Mouse (Mus musculus) cerebellum, adult 8-10 months (tissue): Measurements from ENCODE around the gene Zfp365.

Experiments
- DNase-seq: peaks from one replicate; pipeline ENCODE4 v3.0.0; 2022

Gene Zfp365

GRCm38 (mm10) chr10:67912337-67912776 is at the start of gene Zfp365:
Gene Zfp365, minus strand, starts transcription at chr10:67912662.
- DNase-seq, result peak; percentile 64

GRCm38 (mm10) chr10:67959982-67960381 is 47.5 kb upstream of the Zfp365 start:
- no peak for DNase-seq

GRCm38 (mm10) chr10:67955982-67956381 is 43.5 kb upstream of the Zfp365 start:
- no peak for DNase-seq

DNA sequence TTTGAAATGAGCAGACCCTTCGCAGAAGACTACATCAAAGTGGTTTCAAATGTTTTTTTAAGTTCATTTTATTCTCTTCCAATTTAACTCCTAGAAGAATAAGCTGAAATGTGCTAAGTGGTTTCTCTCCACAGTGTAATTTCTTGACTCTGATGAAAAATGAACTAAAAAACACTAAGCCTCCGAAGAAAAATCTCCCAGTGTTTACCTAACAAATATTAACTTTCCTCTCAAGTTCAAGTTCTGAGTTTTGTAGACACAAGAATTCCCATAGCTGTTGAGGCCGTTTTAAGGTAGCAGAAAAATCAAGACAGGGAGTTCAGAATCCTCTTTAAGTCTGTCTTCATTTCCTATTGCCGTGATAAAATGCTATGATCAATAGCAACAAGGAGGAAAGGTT is 39.2 kb upstream of the Zfp365 start:
- no peak for DNase-seq

- no peak for DNase-seq
Observed at GRCm38 (mm10) chr10:67950059-67950748, 37.7 kb upstream of the Zfp365 start.

- no peak for DNase-seq
Observed at GRCm38 (mm10) chr10:67943513-67943912, 31.1 kb upstream of the Zfp365 start.

GRCm38 (mm10) chr10:67939546-67939945 is 27.1 kb upstream of the Zfp365 start:
- no peak for DNase-seq

DNA sequence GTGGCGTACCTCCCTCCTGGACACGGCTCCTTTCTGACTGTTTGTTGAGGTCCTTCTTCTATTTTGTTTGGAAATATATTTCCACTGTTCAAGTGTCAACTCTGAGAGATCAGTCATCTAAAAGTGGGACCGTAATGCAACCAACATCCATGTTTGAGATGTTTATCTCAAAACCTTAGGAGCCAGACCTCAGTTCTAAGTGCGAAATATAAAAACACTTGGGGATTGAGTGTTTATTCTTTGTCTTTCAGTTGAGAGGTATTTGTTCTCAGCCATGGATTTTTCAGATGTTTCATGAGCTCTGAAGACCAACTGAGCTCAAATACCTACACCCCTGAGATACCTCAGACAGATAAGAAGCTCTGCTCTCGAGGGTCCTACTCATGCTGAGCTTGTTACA is 25.3 kb upstream of the Zfp365 start:
- DNase-seq, result no peak

DNA sequence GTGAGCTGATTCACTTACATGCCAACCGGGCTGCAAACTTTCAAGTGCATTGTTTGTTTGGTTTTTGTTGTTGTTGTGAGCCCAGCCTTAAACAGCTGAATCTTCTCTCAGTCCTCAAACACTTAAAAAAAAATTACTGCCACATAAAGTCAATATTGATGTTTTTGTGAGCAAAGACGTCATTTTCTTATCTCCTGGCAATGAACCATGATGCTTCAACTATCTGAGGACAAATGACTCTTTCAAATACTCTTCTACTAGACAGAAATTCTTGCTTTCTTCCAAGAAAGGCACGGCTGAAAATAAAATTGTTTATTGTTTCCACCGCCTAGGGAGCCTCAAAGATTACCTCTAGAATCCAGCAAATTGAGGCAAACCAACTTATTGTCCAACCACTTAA is 24.5 kb upstream of the Zfp365 start:
- no peak for DNase-seq

DNA sequence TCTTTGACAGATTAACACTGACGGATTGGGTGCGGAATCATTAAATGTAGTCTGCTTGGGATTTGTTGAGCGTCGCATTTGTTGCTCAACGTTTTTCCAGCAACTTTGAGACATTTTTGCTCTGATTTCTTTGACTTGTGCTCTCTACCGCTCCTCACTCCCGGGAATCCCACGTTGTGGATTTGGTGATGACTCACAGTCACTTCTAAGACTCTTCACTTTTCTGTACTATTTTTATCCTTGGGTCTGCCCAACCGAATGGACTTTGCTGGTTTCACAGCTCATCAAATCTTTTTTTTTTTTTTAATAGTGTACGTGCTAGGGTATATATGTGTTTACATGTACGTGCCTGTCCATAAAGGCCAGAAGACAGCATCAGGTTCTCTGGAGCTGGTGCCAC is 20.3 kb upstream of the Zfp365 start:
- no peak for DNase-seq

DNA sequence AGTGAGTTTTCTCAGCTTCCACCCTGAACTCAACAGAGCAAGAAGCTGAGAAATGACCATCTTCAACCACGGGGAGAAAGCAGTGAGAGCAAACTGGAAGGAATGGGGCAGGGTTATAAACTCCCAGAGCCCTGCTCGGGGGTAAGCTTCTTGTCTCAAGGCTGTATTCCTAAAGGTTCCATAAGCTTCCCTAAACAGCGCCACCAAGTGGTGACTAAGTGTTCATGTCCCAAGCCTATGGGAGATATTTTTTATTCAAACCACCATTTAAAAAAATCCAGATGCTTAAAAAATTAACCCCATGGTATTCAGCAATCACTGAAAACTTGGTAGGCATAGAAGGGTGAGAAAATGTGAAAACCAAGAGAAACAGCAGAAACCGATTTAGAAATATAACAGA is 18.9 kb upstream of the Zfp365 start:
- no peak for DNase-seq

GRCm38 (mm10) chr10:67928584-67928983 is 16.1 kb upstream of the Zfp365 start:
- no peak for DNase-seq

DNA sequence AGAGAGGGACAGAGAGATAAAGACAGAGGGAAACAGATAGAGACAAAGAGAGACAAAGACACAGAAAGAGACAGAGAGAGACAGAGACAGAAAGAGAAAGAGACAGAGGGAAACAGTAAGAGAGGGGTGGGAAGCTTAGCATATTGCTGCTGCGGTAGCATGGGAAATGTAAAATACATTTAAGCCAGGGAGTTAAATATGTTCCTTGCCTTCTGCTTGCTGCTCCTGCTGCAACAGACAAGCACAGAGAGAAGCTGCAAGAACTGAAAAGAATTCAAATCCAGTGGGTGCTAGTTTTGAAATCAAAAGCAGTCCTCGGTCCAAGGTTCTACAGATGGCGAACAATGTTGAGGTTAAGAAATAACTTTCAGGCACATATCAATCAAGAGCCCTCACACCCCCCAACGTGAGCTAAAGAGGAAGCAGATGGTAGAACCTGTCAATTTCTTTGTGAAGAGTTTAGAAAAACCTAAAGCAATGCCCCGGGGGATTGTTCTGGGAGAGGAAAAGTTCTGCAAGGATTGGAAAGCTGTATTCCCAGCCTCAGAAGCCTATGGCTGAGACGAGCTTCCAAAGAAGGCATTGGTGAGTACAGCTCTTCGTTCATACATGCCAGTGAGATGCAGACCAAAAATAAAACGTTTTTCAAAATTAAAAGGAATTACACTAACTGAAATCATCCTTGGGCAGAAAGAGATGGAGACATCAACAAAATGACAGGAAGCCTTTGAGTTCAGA is 15.4 kb upstream of the Zfp365 start:
- no peak for DNase-seq

GRCm38 (mm10) chr10:67924030-67924429 is 11.6 kb upstream of the Zfp365 start:
- no peak for DNase-seq

DNA sequence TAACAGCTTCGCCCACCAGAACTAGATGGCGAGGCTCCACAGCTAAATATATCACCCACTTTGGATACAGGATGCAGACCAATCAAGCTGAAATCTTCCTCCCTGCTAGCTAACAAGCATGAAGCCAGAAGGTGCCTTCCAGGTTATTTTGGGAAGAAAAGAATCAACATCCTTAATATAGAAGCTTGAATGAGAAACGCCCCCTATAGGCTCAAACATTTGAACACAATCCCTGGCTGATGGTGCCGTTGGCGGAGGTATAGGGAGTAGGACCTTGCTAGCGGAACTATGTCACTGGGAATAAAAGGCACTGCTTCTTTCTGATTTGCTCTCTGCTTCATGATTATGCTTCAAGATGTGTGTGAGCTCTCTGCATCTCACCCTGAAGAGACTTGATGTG is 9.3 kb upstream of the Zfp365 start:
- DNase-seq, result no peak

GRCm38 (mm10) chr10:67919706-67920105 is 7.2 kb upstream of the Zfp365 start:
- DNase-seq, result no peak

- no peak for DNase-seq
Observed at GRCm38 (mm10) chr10:67918194-67918899, 5.9 kb upstream of the Zfp365 start.

DNA sequence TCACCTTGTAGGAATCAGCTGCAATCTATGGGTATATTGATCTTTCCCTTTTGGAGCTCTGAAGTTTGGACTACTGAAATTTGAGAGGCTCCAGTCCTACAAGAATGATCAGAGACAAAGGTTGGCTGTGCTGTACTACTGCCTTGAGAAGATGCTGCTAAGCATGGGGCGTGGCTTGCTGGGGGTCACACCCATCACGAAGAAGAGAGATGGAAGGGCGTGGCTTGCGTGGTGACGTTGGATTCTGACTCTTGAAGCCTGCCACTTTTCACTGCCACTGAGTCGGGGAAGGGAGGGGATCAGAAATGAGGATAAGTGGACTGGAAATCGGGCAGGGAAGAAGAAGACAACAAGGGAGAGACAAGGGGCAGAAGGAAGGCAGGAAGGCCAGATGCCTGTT is 4.9 kb upstream of the Zfp365 start:
- no peak for DNase-seq

DNA sequence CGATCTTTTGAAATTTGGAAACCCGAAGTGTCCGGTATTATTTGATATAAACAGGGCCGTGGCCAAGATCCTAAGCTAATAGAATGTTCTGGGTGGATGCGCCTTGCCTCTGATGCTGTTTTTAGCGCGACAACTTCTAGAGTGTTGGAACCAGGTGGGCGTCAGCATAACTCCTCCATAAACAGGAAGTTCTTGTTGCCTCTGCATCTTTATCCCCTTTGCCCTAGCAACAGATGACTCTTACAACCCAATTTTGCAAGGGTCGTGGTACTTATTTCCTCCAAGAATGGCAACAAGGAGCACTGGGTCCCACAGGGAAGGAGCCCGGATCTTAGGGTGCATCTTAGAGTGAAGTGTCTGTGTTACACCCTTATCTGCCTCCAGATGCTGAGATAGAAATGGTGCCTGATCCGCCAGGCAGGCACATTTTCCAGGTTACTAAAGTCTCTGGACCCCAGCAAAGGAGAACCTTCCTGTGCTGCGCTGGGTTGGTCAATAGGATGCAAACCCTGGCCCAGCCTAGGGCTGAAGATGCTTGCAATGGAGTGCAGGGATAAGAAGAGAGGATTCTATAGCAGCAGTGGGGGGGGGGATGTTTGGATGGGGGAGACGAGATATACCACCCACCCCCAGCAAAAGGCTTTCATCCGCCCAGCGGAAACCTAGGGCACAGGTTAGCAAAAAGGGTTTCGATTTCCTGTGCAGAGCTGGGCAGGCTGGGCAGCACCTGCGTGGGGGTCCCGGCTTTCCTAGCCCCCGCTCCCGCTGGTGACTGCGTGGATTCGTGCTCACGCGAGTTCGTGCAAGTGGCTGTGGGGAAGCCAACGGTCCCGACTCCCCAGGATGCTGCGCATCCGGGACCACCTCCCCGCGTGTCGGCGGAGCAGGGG is 770 bp downstream of the Zfp365 start:
- no peak for DNase-seq

DNA sequence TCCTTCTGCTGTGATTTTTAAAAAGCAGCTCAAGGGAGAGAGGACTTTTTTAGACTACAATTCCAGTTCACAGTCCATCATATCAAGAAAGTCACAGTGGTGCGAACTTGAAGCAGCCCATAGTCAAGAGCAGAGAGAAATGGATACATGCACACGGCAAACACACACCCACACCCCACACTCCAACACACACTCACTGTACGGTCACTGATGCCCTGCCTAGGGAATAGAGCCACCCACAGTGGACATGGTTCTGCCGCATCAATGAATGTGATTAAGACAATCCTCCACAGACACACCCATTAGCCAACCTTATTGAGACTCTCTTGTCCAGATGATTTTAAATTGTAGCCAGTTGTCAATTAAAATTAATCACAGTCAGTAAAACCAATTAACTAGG is 4.5 kb downstream of the Zfp365 start:
- no peak for DNase-seq

- no peak for DNase-seq
Observed at GRCm38 (mm10) chr10:67906926-67907325, 5.5 kb downstream of the Zfp365 start.

DNA sequence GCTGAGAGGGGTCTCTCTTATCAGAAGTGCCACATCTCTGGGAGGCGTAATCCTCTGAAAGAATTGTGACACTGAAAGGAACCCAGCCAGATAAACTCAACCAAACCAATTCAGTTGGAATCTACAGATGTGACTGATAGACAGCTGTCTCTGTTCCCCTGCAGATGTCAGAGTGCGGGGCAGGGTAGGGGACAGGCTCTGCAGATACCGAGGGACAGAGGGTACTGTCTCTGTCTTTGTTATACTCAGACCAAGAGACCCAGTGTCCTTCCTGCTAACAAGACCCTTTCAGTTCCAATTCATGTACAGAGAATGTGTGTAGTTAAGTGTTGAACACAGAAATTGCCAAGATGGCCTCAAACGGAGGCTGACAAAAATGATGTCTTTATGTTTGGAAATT is 6.4 kb downstream of the Zfp365 start:
- no peak for DNase-seq

DNA sequence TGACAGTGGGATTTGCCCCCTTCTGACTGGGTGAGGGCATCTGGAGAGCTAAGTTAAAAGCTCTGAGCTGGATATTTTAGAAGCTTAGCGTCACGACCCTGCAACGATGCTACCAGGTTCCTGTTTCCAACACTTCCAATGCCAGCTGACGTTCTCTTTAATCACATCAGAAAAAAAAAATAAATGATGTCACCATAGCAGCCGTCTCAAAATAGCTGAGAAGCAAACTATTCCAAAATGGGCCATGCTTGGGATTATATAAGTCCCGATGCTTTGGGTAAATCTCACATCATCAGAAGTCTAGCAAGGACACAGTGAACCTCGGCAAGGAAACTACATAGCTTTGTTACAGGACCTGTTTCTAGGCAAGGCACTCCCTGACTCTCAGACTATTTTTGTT is 9.1 kb downstream of the Zfp365 start:
- no peak for DNase-seq
